Mouse (Mus musculus) myocyte (in vitro differentiated cells): ENCODE measurements around the gene Smok2a.
"Not testable (repeated sequence)": the region's sequence is repeated elsewhere in the genome, so short reads cannot be mapped to it uniquely, and the experiment has no call there.

Source experiments
- CEBPB ChIP-seq: IDR thresholded peaks from 2 replicates; pipeline ENCODE4 v1.6.1; 2011; ENCODE audit warnings: mild to moderate bottlenecking, moderate library complexity; ENCODE audit not compliant: poor library complexity, insufficient read depth, severe bottlenecking
- E2F4 ChIP-seq: IDR thresholded peaks from one replicate; pipeline ENCODE4 v1.6.1; 2011; ENCODE audit warnings: mild to moderate bottlenecking, control low read depth, moderate library complexity; ENCODE audit not compliant: insufficient read depth
- MAX ChIP-seq: IDR thresholded peaks from one replicate; pipeline ENCODE4 v1.6.1; 2011; ENCODE audit warnings: low read depth, mild to moderate bottlenecking, control low read depth
- MYOD1 ChIP-seq, 3 experiments: IDR thresholded peaks; one replicate each; pipeline ENCODE4 v1.6.1; 2011; ENCODE audit warnings: control low read depth in 2 of 3, low read depth in 2 of 3, mild to moderate bottlenecking in 2 of 3, moderate library complexity in 1 of 3; ENCODE audit not compliant: insufficient read length in 2 of 3, control insufficient read depth in 1 of 3
- MYOG ChIP-seq, 3 experiments: IDR thresholded peaks; one replicate each; pipeline ENCODE4 v1.6.1; 2011; ENCODE audit warnings: control low read depth in 2 of 3, low read depth in 2 of 3, mild to moderate bottlenecking in 2 of 3; ENCODE audit not compliant: insufficient read length in 2 of 3, control insufficient read depth in 1 of 3, insufficient read depth in 1 of 3
- POLR2A ChIP-seq: IDR thresholded peaks from one replicate; pipeline ENCODE4 v1.6.1; 2011; ENCODE audit warnings: low read depth, mild to moderate bottlenecking, control low read depth, moderate library complexity; ENCODE audit not compliant: insufficient read length
- POLR2AphosphoS2 ChIP-seq: IDR thresholded peaks from one replicate; pipeline ENCODE4 v1.6.1; 2011; ENCODE audit warnings: low read depth, control low read depth; ENCODE audit not compliant: insufficient read length
- REST ChIP-seq: IDR thresholded peaks from one replicate; pipeline ENCODE4 v1.6.1; 2011; ENCODE audit warnings: mild to moderate bottlenecking, control low read depth, moderate library complexity; ENCODE audit not compliant: insufficient read depth, insufficient read length
- SRF ChIP-seq: IDR thresholded peaks from one replicate; pipeline ENCODE4 v1.6.1; 2011; ENCODE audit warnings: low read depth; ENCODE audit not compliant: control insufficient read depth, insufficient read length
- TCF12 ChIP-seq: IDR thresholded peaks from one replicate; pipeline ENCODE4 v1.6.1; 2011; ENCODE audit warnings: mild to moderate bottlenecking, control low read depth; ENCODE audit not compliant: poor library complexity, insufficient read depth, severe bottlenecking
- TCF3 ChIP-seq: IDR thresholded peaks from one replicate; pipeline ENCODE4 v1.6.1; 2011; ENCODE audit warnings: low read depth, control low read depth; ENCODE audit not compliant: insufficient read length
- USF1 ChIP-seq: IDR thresholded peaks from one replicate; pipeline ENCODE4 v1.6.1; 2011; ENCODE audit warnings: low read depth, mild to moderate bottlenecking, control low read depth, moderate library complexity

- not testable (repeated sequence) for TF ChIP-seq E2F4; TCF12; MAX; MYOG (IDR thresholded peaks at IDR 0.05; ENCODE audit: control insufficient read depth in 1 of 3, insufficient read depth in 1 of 3, insufficient read length in 2 of 3, low read depth in 2 of 3); POLR2A; USF1; POLR2AphosphoS2; MYOD1 (IDR thresholded peaks at IDR 0.05; ENCODE audit: control insufficient read depth in 1 of 3, insufficient read length in 2 of 3, low read depth in 2 of 3); CEBPB; SRF; REST; TCF3
These were observed 19.4 kb upstream of the Smok2a start for GRCm38 (mm10) chr17:13201551-13201950.
